Mouse (Mus musculus): ENCODE data around the gene Rexo4.

DNA sequence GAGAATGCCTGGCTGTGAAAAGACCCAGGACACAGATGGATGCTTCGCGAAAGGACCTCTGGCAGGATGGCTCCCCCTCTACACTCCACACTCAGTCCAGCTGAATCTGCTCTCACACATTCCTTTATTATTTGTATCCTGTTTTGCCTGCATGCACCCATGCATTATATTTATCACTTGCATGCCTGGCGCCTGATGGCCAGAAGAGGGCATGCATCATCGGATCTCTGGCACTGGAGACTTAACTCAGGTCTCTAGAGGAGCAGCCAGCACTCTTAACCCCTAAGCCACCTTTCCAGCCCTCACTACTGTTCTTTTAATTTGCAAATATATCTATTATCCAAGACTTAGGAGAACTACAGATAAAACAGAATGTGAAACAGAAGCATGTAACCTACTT lies 3.4 kb downstream of the Rexo4 start:
- TF ChIP-seq POLR2A (IDR thresholded peaks at IDR 0.05; ENCODE audit: insufficient read length, low read depth), result no peak
- TF ChIP-seq TCF12 (IDR thresholded peaks at IDR 0.05; ENCODE audit: insufficient read depth, poor library complexity, severe bottlenecking), result no peak
- no peak for TF ChIP-seq USF1 (IDR thresholded peaks at IDR 0.05; ENCODE audit: low read depth)
- no peak for TF ChIP-seq CEBPB (IDR thresholded peaks at IDR 0.05; ENCODE audit: insufficient read depth, poor library complexity, severe bottlenecking)
- no peak for TF ChIP-seq POLR2AphosphoS2 (IDR thresholded peaks at IDR 0.05; ENCODE audit: insufficient read length, low read depth)
- no peak for TF ChIP-seq MYOG (IDR thresholded peaks at IDR 0.05; ENCODE audit: control insufficient read depth in 1 of 3, insufficient read depth in 1 of 3, insufficient read length in 2 of 3, low read depth in 2 of 3)
- TF ChIP-seq E2F4 (IDR thresholded peaks at IDR 0.05; ENCODE audit: insufficient read depth), result no peak

Data from myocyte (in vitro differentiated cells).